Mouse (Mus musculus): ENCODE measurements around the gene Slc6a3. TPM values are rescaled to one million over a fixed set of nuclear protein-coding genes. Genes with fewer than 3 reads are reported as not detected.

Gene Slc6a3
- polyA plus RNA-seq, 1 experiment = not detected

DNA sequence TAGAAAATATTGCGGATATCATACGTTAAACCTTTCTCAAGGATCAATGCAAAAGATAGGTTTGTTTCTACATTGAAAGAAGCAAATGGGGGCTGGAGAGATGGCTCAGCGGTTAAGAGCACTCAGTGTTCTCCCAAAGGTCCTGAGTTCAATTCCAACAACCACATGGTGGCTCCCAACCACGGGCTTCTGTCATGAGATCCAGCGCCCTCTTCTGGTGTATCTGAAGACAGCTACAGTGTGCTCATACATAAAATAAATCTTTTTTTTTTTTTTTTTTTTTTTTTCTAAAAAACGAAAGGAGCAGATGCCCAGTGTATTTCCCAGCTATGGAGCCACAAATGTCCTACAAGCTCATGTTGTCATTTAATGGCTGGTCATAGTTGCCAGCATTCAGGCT is 84.1 kb downstream of the Slc6a3 start:
- Histone ChIP-seq H3K4me1 (ENCODE audit: control insufficient read depth, insufficient read depth, low read length) (no peaks in the 10 kb centered on the region), H3K27ac (ENCODE audit: insufficient read depth, low read length) (no peak overlapping the region), H3K4me3 (ENCODE audit: insufficient read depth, low read length) (no peak overlapping the region)
- no peak for TF ChIP-seq POLR2A (IDR thresholded peaks at IDR 0.05; ENCODE audit: low read depth, low read length)
- no peak for TF ChIP-seq CTCF (IDR thresholded peaks at IDR 0.05; ENCODE audit: borderline replicate concordance, insufficient read depth, low read length)

DNA sequence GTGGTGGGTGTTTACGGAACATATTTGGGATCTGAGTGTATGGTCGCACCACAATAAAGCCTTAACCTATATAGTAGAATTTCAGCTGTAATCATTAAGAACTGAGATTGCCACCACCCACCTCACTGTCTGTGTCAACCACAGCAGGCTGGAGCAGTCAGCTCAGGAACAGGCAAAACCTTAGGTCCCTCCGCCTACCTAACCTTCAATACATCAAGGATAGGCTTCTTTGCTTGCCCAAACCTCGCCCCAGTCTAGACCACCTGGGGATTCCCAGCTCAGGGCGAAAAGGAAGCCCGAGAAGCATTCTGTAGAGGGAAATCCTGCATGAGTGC is 89.8 kb downstream of the Slc6a3 start:
- no peak for TF ChIP-seq POLR2A (IDR thresholded peaks at IDR 0.05; ENCODE audit: low read depth, low read length)
- no peak for TF ChIP-seq CTCF (IDR thresholded peaks at IDR 0.05; ENCODE audit: borderline replicate concordance, insufficient read depth, low read length)
- Histone ChIP-seq H3K4me1 (ENCODE audit: control insufficient read depth, insufficient read depth, low read length) (no peaks in the 10 kb centered on the region), H3K4me3 (ENCODE audit: insufficient read depth, low read length) (no peak overlapping the region), H3K27ac (ENCODE audit: insufficient read depth, low read length) (no peak overlapping the region)

DNA sequence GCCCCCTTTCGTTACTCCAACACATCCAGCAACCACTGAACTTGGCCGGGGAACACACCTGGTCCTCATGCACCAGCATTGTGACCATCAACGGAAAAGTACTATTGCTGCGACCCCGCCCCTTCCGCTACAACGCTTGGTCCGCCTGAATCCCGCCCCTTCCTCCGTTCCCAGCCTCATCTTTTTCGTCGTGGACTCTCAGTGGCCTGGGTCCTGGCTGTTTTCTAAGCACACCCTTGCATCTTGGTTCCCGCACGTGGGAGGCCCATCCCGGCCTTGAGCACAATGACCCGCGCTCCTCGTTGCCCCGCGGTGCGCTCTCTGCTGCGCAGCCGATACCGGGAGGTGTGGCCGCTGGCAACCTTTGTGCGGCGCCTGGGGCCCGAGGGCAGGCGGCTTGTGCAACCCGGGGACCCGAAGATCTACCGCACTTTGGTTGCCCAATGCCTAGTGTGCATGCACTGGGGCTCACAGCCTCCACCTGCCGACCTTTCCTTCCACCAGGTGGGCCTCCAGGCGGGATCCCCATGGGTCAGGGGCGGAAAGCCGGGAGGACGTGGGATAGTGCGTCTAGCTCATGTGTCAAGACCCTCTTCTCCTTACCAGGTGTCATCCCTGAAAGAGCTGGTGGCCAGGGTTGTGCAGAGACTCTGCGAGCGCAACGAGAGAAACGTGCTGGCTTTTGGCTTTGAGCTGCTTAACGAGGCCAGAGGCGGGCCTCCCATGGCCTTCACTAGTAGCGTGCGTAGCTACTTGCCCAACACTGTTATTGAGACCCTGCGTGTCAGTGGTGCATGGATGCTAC is 90.4 kb downstream of the Slc6a3 start, which contains the start of gene Tert:
Gene Tert (plus strand): TSS at position 167 of the 805 bp plus-strand sequence.
- Histone ChIP-seq H3K4me1 (ENCODE audit: control insufficient read depth, insufficient read depth, low read length) (no peaks in the 10 kb centered on the region), H3K27ac (ENCODE audit: insufficient read depth, low read length) (no peak within 1 kb of the TSS), H3K4me3 (ENCODE audit: insufficient read depth, low read length) (peak within 1 kb of the TSS; percentile 57)
- peak; percentile 79 for TF ChIP-seq POLR2A (IDR thresholded peaks at IDR 0.05; ENCODE audit: low read depth, low read length)
- TF ChIP-seq CTCF (IDR thresholded peaks at IDR 0.05; ENCODE audit: borderline replicate concordance, insufficient read depth, low read length) = no peak

Other genes starting within 250 kb of the Slc6a3 start
- gene Mrpl36, start 208.2 kb upstream of the Slc6a3 start, polyA plus RNA-seq (2011; ENCODE audit: insufficient read length, low read depth, missing spikeins) = 35.8 and 39.2 TPM in 2 replicates
- gene Ndufs6, start 208.2 kb upstream of the Slc6a3 start, polyA plus RNA-seq (2011; ENCODE audit: insufficient read length, low read depth, missing spikeins) = 102 and 111 TPM in 2 replicates
- 20.1 and 21.5 TPM in 2 replicates for gene Lpcat1, start 69.5 kb upstream of the Slc6a3 start, polyA plus RNA-seq (2011; ENCODE audit: insufficient read length, low read depth, missing spikeins)
- gene Clptm1l, start 67.3 kb downstream of the Slc6a3 start, polyA plus RNA-seq (2011; ENCODE audit: insufficient read length, low read depth, missing spikeins) = 140 and 159 TPM in 2 replicates
- gene Tert, start 90.2 kb downstream of the Slc6a3 start, polyA plus RNA-seq (2011; ENCODE audit: insufficient read length, low read depth, missing spikeins) = 6.5 and 6.6 TPM in 2 replicates
- gene Slc6a18, start 141.3 kb downstream of the Slc6a3 start, polyA plus RNA-seq (2011; ENCODE audit: insufficient read length, low read depth, missing spikeins) = not detected in 2 replicates
- not detected in 2 replicates for gene Slc6a19, start 168.1 kb downstream of the Slc6a3 start, polyA plus RNA-seq (2011; ENCODE audit: insufficient read length, low read depth, missing spikeins)
- 26.0 and 31.9 TPM in 2 replicates for gene Slc12a7, start 196.3 kb downstream of the Slc6a3 start, polyA plus RNA-seq (2011; ENCODE audit: insufficient read length, low read depth, missing spikeins)

Measured in embryonic fibroblast, embryonic 13.5 days (primary cell).